Mouse (Mus musculus) bone marrow, adult 2 months (tissue): ENCODE data around the gene Syt3.

Source experiments
- CTCF ChIP-seq: fragments of 200-500 bp; IDR thresholded peaks from 2 replicates; pipeline ENCODE4 v1.5.1; 2011; ENCODE audit warnings: low read length, control low read depth; ENCODE audit not compliant: control insufficient read depth, insufficient read depth
- POLR2A ChIP-seq: fragments of 200-500 bp; IDR thresholded peaks from 2 replicates; pipeline ENCODE4 v1.6.1; 2011; ENCODE audit warnings: low read depth, mild to moderate bottlenecking, control low read depth, low read length, borderline replicate concordance; ENCODE audit not compliant: control insufficient read depth

DNA sequence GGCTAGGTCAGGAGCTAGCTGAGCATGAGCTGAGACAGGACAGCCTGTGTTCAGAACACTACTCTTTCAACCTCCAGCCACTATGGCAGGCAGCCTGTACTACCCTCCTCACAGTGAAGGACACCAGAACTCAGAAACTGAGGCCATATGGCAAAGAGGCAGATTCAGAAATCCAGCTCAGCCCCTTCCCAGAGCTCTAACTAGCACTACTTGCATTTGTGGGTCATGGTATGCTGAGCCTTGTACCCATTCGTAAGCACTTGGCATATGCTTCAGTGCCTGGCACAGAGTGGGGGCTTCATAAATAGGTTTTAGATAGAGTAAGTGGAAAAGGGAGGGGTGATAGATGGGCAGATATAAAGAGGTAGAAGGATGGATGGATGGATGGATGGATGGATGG lies 56.6 kb downstream of the Syt3 start:
- no peak for TF ChIP-seq CTCF
- no peak for TF ChIP-seq POLR2A
